Mouse (Mus musculus): ENCODE measurements at regions not wholly inside any gene's neighbourhood (a gene's known extent, or its start where the extent isn't known, plus 50 kb on each side); places are given as distances from the start of the nearest gene placed in this dataset.

- TF ChIP-seq CTCF (IDR thresholded peaks at IDR 0.05; ENCODE audit: control insufficient read depth, insufficient read depth, insufficient replicate concordance, low read depth, low read length) (no peak), POLR2A (IDR thresholded peaks at IDR 0.05; ENCODE audit: control insufficient read depth, low read depth, low read length) (no peak)
- H3K36me3 ChIP-seq (ENCODE audit: control insufficient read depth, insufficient read depth, low read length): no peaks in the 10 kb centered on the region
- H3K27ac ChIP-seq (ENCODE audit: control insufficient read depth, insufficient read depth, low read depth, low read length): no peak overlapping the region
- no peak overlapping the region for H3K4me3 ChIP-seq (ENCODE audit: control insufficient read depth, low read depth, low read length)
- H3K4me1 ChIP-seq (ENCODE audit: control insufficient read depth, insufficient read depth, low read length): no peaks in the 10 kb centered on the region
- H3K27me3 ChIP-seq (ENCODE audit: control insufficient read depth, insufficient read depth, low read length): no peaks in the 10 kb centered on the region
Observed at GRCm38 (mm10) chr2:133208498-133208897, 262.8 kb upstream of the Fermt1 start.

GRCm38 (mm10) chr2:133221762-133222556, 276.3 kb upstream of the Fermt1 start:
- Histone ChIP-seq H3K36me3 (ENCODE audit: control insufficient read depth, insufficient read depth, low read length) (no peaks in the 10 kb centered on the region), H3K4me3 (ENCODE audit: control insufficient read depth, low read depth, low read length) (no peak overlapping the region), H3K27me3 (ENCODE audit: control insufficient read depth, insufficient read depth, low read length) (no peaks in the 10 kb centered on the region), H3K27ac (ENCODE audit: control insufficient read depth, insufficient read depth, low read depth, low read length) (no peak overlapping the region), H3K4me1 (ENCODE audit: control insufficient read depth, insufficient read depth, low read length) (no peaks in the 10 kb centered on the region)
- TF ChIP-seq POLR2A (IDR thresholded peaks at IDR 0.05; ENCODE audit: control insufficient read depth, low read depth, low read length) (no peak), CTCF (IDR thresholded peaks at IDR 0.05; ENCODE audit: control insufficient read depth, insufficient read depth, insufficient replicate concordance, low read depth, low read length) (no peak)

GRCm38 (mm10) chr2:133235175-133235920, 289.6 kb upstream of the Fermt1 start:
- H3K36me3 ChIP-seq (ENCODE audit: control insufficient read depth, insufficient read depth, low read length): no peaks in the 10 kb centered on the region
- no peaks in the 10 kb centered on the region for H3K27me3 ChIP-seq (ENCODE audit: control insufficient read depth, insufficient read depth, low read length)
- H3K4me3 ChIP-seq (ENCODE audit: control insufficient read depth, low read depth, low read length): no peak overlapping the region
- TF ChIP-seq CTCF (IDR thresholded peaks at IDR 0.05; ENCODE audit: control insufficient read depth, insufficient read depth, insufficient replicate concordance, low read depth, low read length): no peak
- no peak for TF ChIP-seq POLR2A (IDR thresholded peaks at IDR 0.05; ENCODE audit: control insufficient read depth, low read depth, low read length)
- H3K27ac ChIP-seq (ENCODE audit: control insufficient read depth, insufficient read depth, low read depth, low read length): no peak overlapping the region
- no peaks in the 10 kb centered on the region for H3K4me1 ChIP-seq (ENCODE audit: control insufficient read depth, insufficient read depth, low read length)

- no peaks in the 10 kb centered on the region for H3K27me3 ChIP-seq (ENCODE audit: control insufficient read depth, insufficient read depth, low read length)
- TF ChIP-seq POLR2A (IDR thresholded peaks at IDR 0.05; ENCODE audit: control insufficient read depth, low read depth, low read length) (no peak), CTCF (IDR thresholded peaks at IDR 0.05; ENCODE audit: control insufficient read depth, insufficient read depth, insufficient replicate concordance, low read depth, low read length) (no peak)
- no peaks in the 10 kb centered on the region for H3K4me1 ChIP-seq (ENCODE audit: control insufficient read depth, insufficient read depth, low read length)
- no peaks in the 10 kb centered on the region for H3K36me3 ChIP-seq (ENCODE audit: control insufficient read depth, insufficient read depth, low read length)
- no peak overlapping the region for H3K4me3 ChIP-seq (ENCODE audit: control insufficient read depth, low read depth, low read length)
- H3K27ac ChIP-seq (ENCODE audit: control insufficient read depth, insufficient read depth, low read depth, low read length): no peak overlapping the region
Observed at GRCm38 (mm10) chr2:133252131-133252530, 299.8 kb upstream of the Bmp2 start.

- H3K27ac ChIP-seq (ENCODE audit: control insufficient read depth, insufficient read depth, low read depth, low read length): no peak overlapping the region
- no peaks in the 10 kb centered on the region for H3K27me3 ChIP-seq (ENCODE audit: control insufficient read depth, insufficient read depth, low read length)
- TF ChIP-seq POLR2A (IDR thresholded peaks at IDR 0.05; ENCODE audit: control insufficient read depth, low read depth, low read length) (no peak), CTCF (IDR thresholded peaks at IDR 0.05; ENCODE audit: control insufficient read depth, insufficient read depth, insufficient replicate concordance, low read depth, low read length) (no peak)
Observed at GRCm38 (mm10) chr2:133274424-133274823, 277.5 kb upstream of the Bmp2 start.

GRCm38 (mm10) chr2:133278546-133278945, 273.4 kb upstream of the Bmp2 start:
- Histone ChIP-seq H3K27me3 (ENCODE audit: control insufficient read depth, insufficient read depth, low read length) (no peaks in the 10 kb centered on the region), H3K27ac (ENCODE audit: control insufficient read depth, insufficient read depth, low read depth, low read length) (no peak overlapping the region), H3K4me1 (ENCODE audit: control insufficient read depth, insufficient read depth, low read length) (no peaks in the 10 kb centered on the region), H3K4me3 (ENCODE audit: control insufficient read depth, low read depth, low read length) (no peak overlapping the region), H3K36me3 (ENCODE audit: control insufficient read depth, insufficient read depth, low read length) (no peaks in the 10 kb centered on the region)
- no peak for TF ChIP-seq CTCF (IDR thresholded peaks at IDR 0.05; ENCODE audit: control insufficient read depth, insufficient read depth, insufficient replicate concordance, low read depth, low read length)
- no peak for TF ChIP-seq POLR2A (IDR thresholded peaks at IDR 0.05; ENCODE audit: control insufficient read depth, low read depth, low read length)

More at GRCm38 (mm10) chr2:133274424-133274823, 277.5 kb upstream of the Bmp2 start:
- Histone ChIP-seq H3K4me3 (ENCODE audit: control insufficient read depth, low read depth, low read length) (no peak overlapping the region), H3K4me1 (ENCODE audit: control insufficient read depth, insufficient read depth, low read length) (no peaks in the 10 kb centered on the region), H3K36me3 (ENCODE audit: control insufficient read depth, insufficient read depth, low read length) (no peaks in the 10 kb centered on the region)

- H3K27me3 ChIP-seq (ENCODE audit: control insufficient read depth, insufficient read depth, low read length): no peaks in the 10 kb centered on the region
- no peaks in the 10 kb centered on the region for H3K4me1 ChIP-seq (ENCODE audit: control insufficient read depth, insufficient read depth, low read length)
- H3K27ac ChIP-seq (ENCODE audit: control insufficient read depth, insufficient read depth, low read depth, low read length): no peak overlapping the region
- no peak for TF ChIP-seq CTCF (IDR thresholded peaks at IDR 0.05; ENCODE audit: control insufficient read depth, insufficient read depth, insufficient replicate concordance, low read depth, low read length)
- no peak for TF ChIP-seq POLR2A (IDR thresholded peaks at IDR 0.05; ENCODE audit: control insufficient read depth, low read depth, low read length)
- H3K4me3 ChIP-seq (ENCODE audit: control insufficient read depth, low read depth, low read length): no peak overlapping the region
- no peaks in the 10 kb centered on the region for H3K36me3 ChIP-seq (ENCODE audit: control insufficient read depth, insufficient read depth, low read length)
Observed at GRCm38 (mm10) chr2:133279275-133279674, 272.7 kb upstream of the Bmp2 start.

All from testis, adult 2 months (tissue).